In the genomic region with DNA sequence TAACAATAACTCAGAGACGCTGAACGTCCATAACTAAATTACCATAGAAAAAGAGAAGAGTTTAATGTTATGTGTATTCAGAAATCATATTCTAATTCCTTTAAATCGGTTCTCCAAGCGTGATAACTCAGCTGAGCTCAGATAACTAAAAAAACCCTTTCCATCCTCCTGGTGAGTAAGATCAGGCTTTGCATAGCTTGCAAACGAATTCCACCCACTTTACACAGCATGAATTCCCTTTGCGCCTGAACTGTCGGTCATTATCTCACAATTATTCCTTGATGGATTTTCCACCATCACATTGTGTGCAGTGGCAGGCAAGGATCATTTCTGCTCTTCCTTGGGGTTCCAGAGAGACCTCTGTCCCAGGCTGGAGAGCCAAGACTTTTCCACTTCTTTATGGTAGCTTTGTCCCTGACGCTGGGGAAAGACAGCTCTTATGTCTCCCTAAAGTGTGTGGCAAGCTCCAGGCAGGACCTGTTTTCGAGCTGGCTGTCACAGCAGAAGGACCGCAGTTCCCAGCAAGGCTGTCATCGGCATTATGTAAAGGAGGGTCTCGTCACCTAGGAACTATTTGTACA, we compare ENCODE assay signal across 34 mouse cellular contexts. TPM values are rescaled to one million over a fixed set of nuclear protein-coding genes. Genes with fewer than 3 reads are reported as not detected.
DNase-seq lines count a peak whose midpoint lies in the region; TF ChIP-seq lines count a peak whose summit lies in the region.
"Had no signal": no experiment of that assay in that cellular context is flagged by ENCODE, and none has a peak within 500 bp of the region (broad histone marks: within the 10 kb centered on the region; RNA-seq: fewer than 3 reads in every experiment).

No protein-coding gene starts in this region.

- H3K4me3 ChIP-seq in left cerebral cortex, adult 2 months = no peak overlapping the region
- peak overlapping the region; percentile 58 for H3K4me3 ChIP-seq in testis, adult 2 months (ENCODE audit: control insufficient read depth, low read depth, low read length)
- H3K4me3 ChIP-seq: embryonic facial prominence, embryonic 13.5 days; heart, embryonic 10.5 days; hindbrain, embryonic 12.5 days; limb, embryonic 15.5 days; liver, embryonic 13.5 days; megakaryocyte, embryonic 14.5 days; midbrain, embryonic 12.5 days; myocyte; neural tube, embryonic 13.5 days had no signal

- intact Hi-C loops in left cerebral cortex, adult 2 months (cut with DNase I) = no loop called here
- intact Hi-C loops in left cerebral cortex, postnatal 14 days (cut with DNase I) = no loop called here

- H3K36me3 ChIP-seq in testis, adult 2 months (ENCODE audit: control insufficient read depth, insufficient read depth, low read length) = no peaks in the 10 kb centered on the region
- H3K36me3 ChIP-seq: hindbrain, embryonic 12.5 days; liver, embryonic 13.5 days had no signal

- DNase-seq in frontal cortex, adult 2 months (ENCODE audit: extremely low spot score in 1 of 2, low spot score in 1 of 2) = peak; percentile 18 to 49
- no peak for DNase-seq in frontal cortex, postnatal 14 days (ENCODE audit: low spot score in 2 of 2)
- no peak for DNase-seq in left cerebral cortex, adult 2 months (ENCODE audit: extremely low spot score in 1 of 2, low spot score in 2 of 2)
- DNase-seq in left cerebral cortex, postnatal 14 days (ENCODE audit: low spot score in 2 of 2) = no peak
- no peak for DNase-seq in testis, postnatal 14 days (ENCODE audit: low spot score)
- DNase-seq in urinary bladder, postnatal 10 days (ENCODE audit: low spot score) = no peak
- DNase-seq: adrenal gland, postnatal 10 days; cerebellum, adult 11-12 months; cerebellum, adult 9-11 months; forebrain, postnatal 0 days; gastrocnemius, postnatal 10 days; heart, postnatal 36 days; kidney, adult 8-10 months; liver, embryonic 13.5 days; lung, adult 18-20 months; lung, postnatal 4 days; right cerebral cortex, postnatal 14 days; spleen, adult 18-20 months; thymus, postnatal 4 days had no signal

- no peak for TF ChIP-seq POLR2A in testis, adult 2 months (IDR thresholded peaks at IDR 0.05; ENCODE audit: control insufficient read depth, low read depth, low read length)

- H3K27me3 ChIP-seq in testis, adult 2 months (ENCODE audit: control insufficient read depth, insufficient read depth, low read length) = no peaks in the 10 kb centered on the region
- H3K27me3 ChIP-seq: embryonic facial prominence, embryonic 13.5 days; hindbrain, embryonic 12.5 days; limb, embryonic 15.5 days; liver, embryonic 13.5 days; midbrain, embryonic 12.5 days; neural tube, embryonic 13.5 days; Patski had no signal

- no peaks in the 10 kb centered on the region for H3K4me1 ChIP-seq in testis, adult 2 months (ENCODE audit: control insufficient read depth, insufficient read depth, low read length)
- H3K4me1 ChIP-seq: embryonic facial prominence, embryonic 13.5 days; heart, embryonic 10.5 days; hindbrain, embryonic 12.5 days; megakaryocyte, embryonic 14.5 days; midbrain, embryonic 12.5 days; neural tube, embryonic 13.5 days had no signal

- peak overlapping the region; percentile 79 for H3K27ac ChIP-seq in left cerebral cortex, adult 2 months
- no peak overlapping the region for H3K27ac ChIP-seq in testis, adult 2 months (ENCODE audit: control insufficient read depth, insufficient read depth, low read depth, low read length)
- H3K27ac ChIP-seq: embryonic facial prominence, embryonic 13.5 days; heart, embryonic 10.5 days; hindbrain, embryonic 12.5 days; hindbrain, postnatal 0 days; kidney, postnatal 0 days; limb, embryonic 15.5 days; liver, embryonic 13.5 days; midbrain, embryonic 12.5 days; neural tube, embryonic 13.5 days had no signal

- no peak for TF ChIP-seq CTCF in left cerebral cortex, adult 2 months (IDR thresholded peaks at IDR 0.05)
- TF ChIP-seq CTCF in testis, adult 2 months (IDR thresholded peaks at IDR 0.05; ENCODE audit: control insufficient read depth, insufficient read depth, insufficient replicate concordance, low read depth, low read length) = no peak

RNA-seq across cellular contexts. Expression of a gene that starts 29.5 kb away (rescaled TPM):
- 0.21 and 0.28 TPM in 2 replicates for polyA plus RNA-seq in frontal cortex, adult 2 months (2012; rRNA removed)
- not detected for total RNA-seq in left cerebral cortex, adult 2 months (2021)
- total RNA-seq in left cerebral cortex, postnatal 14 days (2021) = not detected
- polyA plus RNA-seq in testis, adult 2 months (2012; rRNA removed) = 3.9 and 5.0 TPM in 2 replicates
- total RNA-seq: forebrain, postnatal 0 days; granulocyte monocyte progenitor cell, adult 5-6 weeks; heart, postnatal 36 days; layer of hippocampus, postnatal 10 days; MEL had no signal
- polyA plus RNA-seq: heart, embryonic 10.5 days; liver, embryonic 13.5 days; midbrain, embryonic 12.5 days; Patski had no signal

Comparison
In these comparisons a context has a peak if more than half of its experiments do, and no peak if none do; other contexts are left out.
1. DNase-seq: peak in frontal cortex, adult 2 months (2 of 2); none in frontal cortex, postnatal 14 days (0 of 2), left cerebral cortex, adult 2 months (0 of 2), left cerebral cortex, postnatal 14 days (0 of 2), testis, postnatal 14 days (single experiment) and urinary bladder, postnatal 10 days (single experiment).